Mouse (Mus musculus) limb, embryonic 11.5 days (tissue): Measurements from ENCODE around the gene Vmn1r181. TPM values are rescaled to one million over a fixed set of nuclear protein-coding genes. Genes with fewer than 3 reads are reported as not detected.
"Not testable (repeated sequence)": the region's sequence is repeated elsewhere in the genome, so short reads cannot be mapped to it uniquely, and the experiment has no call there.

Experiments used
- ATAC-seq: fragments of 200-750 bp; cut with Nextera tagmentation; 2 replicates; pipeline ENCODE4 v1.8.0; 2017; ENCODE audit warnings: low read depth; ENCODE audit not compliant: insufficient number of reproducible peaks, low FRiP score, low TSS enrichment
- DNase-seq: peaks from one replicate; pipeline ENCODE4 v3.0.0-alpha.2; 2015; ENCODE audit warnings: low spot score
- H3K27ac ChIP-seq: fragments of 300-500 bp; sonication (generic); replicated peaks from 2 replicates; pipeline ENCODE4 v1.5.1; 2014; ENCODE audit warnings: low read depth, mild to moderate bottlenecking, low read length
- H3K27me3 ChIP-seq: fragments of 300-500 bp; sonication (generic); 2 replicates; pipeline ENCODE4 v1.6.1; 2014; ENCODE audit warnings: mild to moderate bottlenecking, low read length, mixed read lengths; ENCODE audit not compliant: control insufficient read depth, insufficient read depth
- H3K36me3 ChIP-seq: fragments of 300-500 bp; sonication (generic); 2 replicates; pipeline ENCODE4 v1.6.1; 2014; ENCODE audit warnings: mild to moderate bottlenecking, low read length, moderate library complexity, mixed read lengths; ENCODE audit not compliant: control insufficient read depth, insufficient read depth
- H3K4me1 ChIP-seq: fragments of 300-500 bp; sonication (generic); 2 replicates; pipeline ENCODE4 v1.6.1; 2014; ENCODE audit warnings: low read length, mixed read lengths; ENCODE audit not compliant: control insufficient read depth, insufficient read depth
- H3K4me2 ChIP-seq: fragments of 300-500 bp; sonication (generic); 2 replicates; pipeline ENCODE4 v1.6.1; 2014; ENCODE audit warnings: low read depth, mild to moderate bottlenecking, moderate library complexity; ENCODE audit not compliant: severe bottlenecking
- H3K4me3 ChIP-seq: fragments of 300-500 bp; sonication (generic); 2 replicates; pipeline ENCODE4 v1.5.1; 2014; ENCODE audit warnings: low read depth, low read length
- H3K9ac ChIP-seq: fragments of 300-500 bp; sonication (generic); 2 replicates; pipeline ENCODE4 v1.6.1; 2014; ENCODE audit warnings: mild to moderate bottlenecking, low read length
- H3K9me3 ChIP-seq: fragments of 300-500 bp; sonication (generic); 2 replicates; pipeline ENCODE4 v1.6.1; 2016; ENCODE audit warnings: low read length; ENCODE audit not compliant: control insufficient read depth
- WGBS: fragments of 180-500 bp; shearing (Covaris S2); extraction: QIAGEN DNeasy Blood & Tissue Kit; methylation state at CpG from one replicate; pipeline ENCODE4 v1.1.7; 2014; 5-methylcytosine and 5-hydroxymethylcytosine counted together
- polyA plus RNA-seq: library from polyadenylated mRNA; unstranded; fragments of >200 nt; fragmentation: Nextera tagmentation; extraction: Ambion mirVana; gene quantifications from 2 replicates; pipeline ENCODE4 v1.2.1, GENCODE M21; 2014

Vmn1r181 gene
- not detected in 2 replicates for polyA plus RNA-seq

DNA sequence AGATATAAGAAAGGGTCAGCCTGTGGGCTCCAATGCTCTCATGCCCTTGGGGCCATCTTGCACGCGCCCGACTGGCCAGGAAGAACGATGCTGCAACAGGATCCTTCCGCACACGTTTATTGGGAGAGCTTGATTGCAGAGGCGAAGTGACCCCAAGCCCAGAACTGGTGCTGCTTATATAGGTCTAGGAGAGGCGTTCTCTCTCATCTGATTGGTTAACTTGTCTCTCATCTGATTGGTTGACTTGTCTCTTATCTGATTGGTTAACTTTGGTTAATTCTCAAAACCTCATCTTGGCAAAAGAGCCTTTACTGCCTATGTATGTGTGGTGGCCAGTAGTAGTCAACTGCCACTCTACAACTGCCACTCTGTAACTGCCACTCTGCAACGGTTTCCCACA, at the start of gene Vmn1r181:
TSS of gene Vmn1r181 (plus strand) at position 301 of the 400 bp plus-strand sequence.
- not testable (repeated sequence) for H3K9ac ChIP-seq, H3K27me3 ChIP-seq, H3K27ac ChIP-seq, H3K4me2 ChIP-seq, H3K36me3 ChIP-seq, H3K9me3 ChIP-seq, H3K4me1 ChIP-seq, DNase-seq, H3K4me3 ChIP-seq, ATAC-seq
- 84% methylated on average over 8 of the region's 9 CpGs for WGBS

GRCm38 (mm10) chr7:23926678-23927077, 47.7 kb upstream of the Vmn1r181 start, which contains the start of gene Vmn1r179:
Gene Vmn1r179, plus strand, starts transcription at chr7:23926978.
- WGBS = 67% methylated on average over 2 of the region's 2 CpGs
- no peak within 1 kb of the TSS for H3K27ac ChIP-seq

DNA sequence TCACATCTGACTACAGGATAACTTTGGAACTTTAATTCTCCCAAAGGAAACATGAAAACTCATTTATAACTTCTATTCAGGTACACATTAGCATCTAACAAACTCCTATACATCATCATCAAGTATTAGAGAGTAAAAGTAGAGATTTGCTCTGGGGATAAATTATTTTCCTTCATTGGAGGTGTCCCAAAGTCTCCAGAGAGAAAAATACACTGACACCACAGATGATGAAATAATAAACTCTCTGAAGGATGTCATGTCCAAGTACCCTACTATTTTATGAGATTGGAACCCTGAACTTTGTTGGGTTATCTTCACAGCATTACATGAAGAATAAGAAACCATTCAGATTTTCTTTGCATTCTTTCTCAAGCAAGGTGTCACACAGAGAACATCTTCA, 24.1 kb upstream of the Vmn1r181 start, which contains the start of gene Vmn1r180:
TSS of gene Vmn1r180 (plus strand) at position 301 of the 400 bp plus-strand sequence.
- ATAC-seq = no peak
- Histone ChIP-seq H3K27me3 (no peaks in the 10 kb centered on the region), H3K9ac (no peak within 1 kb of the TSS), H3K4me3 (no peak within 1 kb of the TSS), H3K4me1 (no peaks in the 10 kb centered on the region), H3K4me2 (no peak within 1 kb of the TSS), H3K27ac (no peak within 1 kb of the TSS), H3K9me3 (no peaks in the 10 kb centered on the region; the same call in 1 of the 2 replicates), H3K36me3 (no peaks in the 10 kb centered on the region)
- DNase-seq = no peak

More at GRCm38 (mm10) chr7:23926678-23927077, 47.7 kb upstream of the Vmn1r181 start, which contains the start of gene Vmn1r179:
- H3K4me2 ChIP-seq = no peak within 1 kb of the TSS
- H3K9ac ChIP-seq = no peak within 1 kb of the TSS
- no peaks in the 10 kb centered on the region for H3K36me3 ChIP-seq
- H3K9me3 ChIP-seq = peaks cover 9% of the 10 kb centered on the region; the same call in 1 of the 2 replicates
- DNase-seq = no peak
- ATAC-seq = no peak
- H3K4me1 ChIP-seq = no peaks in the 10 kb centered on the region
- H3K4me3 ChIP-seq = no peak within 1 kb of the TSS
- H3K27me3 ChIP-seq = no peaks in the 10 kb centered on the region

DNA sequence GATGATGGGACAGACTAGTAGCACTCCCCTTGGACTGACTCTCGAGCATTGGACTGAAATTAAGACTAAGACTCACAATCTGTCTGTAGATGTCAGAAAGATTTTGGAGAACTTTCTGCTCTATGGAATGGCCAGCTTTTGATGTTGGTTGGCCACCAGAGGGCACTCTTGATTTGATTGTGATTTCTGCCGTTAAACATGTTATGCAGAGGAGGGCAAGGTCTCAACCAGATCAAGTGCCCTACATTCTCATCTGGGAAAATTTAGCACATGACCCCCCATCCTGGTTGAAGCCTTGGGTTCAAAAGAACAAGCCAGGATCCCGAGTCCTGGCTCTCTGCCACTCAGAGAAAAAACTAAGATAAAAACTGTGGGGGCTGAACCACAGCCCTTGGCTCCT, 6.4 kb upstream of the Vmn1r181 start:
- not testable (repeated sequence) for DNase-seq, H3K27ac ChIP-seq, H3K27me3 ChIP-seq, H3K4me2 ChIP-seq, H3K36me3 ChIP-seq, H3K9ac ChIP-seq, H3K4me1 ChIP-seq, H3K4me3 ChIP-seq, ATAC-seq, H3K9me3 ChIP-seq
- 50% methylated on average over 3 of the region's 3 CpGs for WGBS

GRCm38 (mm10) chr7:24001391-24001790, 27.0 kb downstream of the Vmn1r181 start, which contains the start of gene V1rd19:
Gene V1rd19, plus strand, starts transcription at chr7:24001691.
- no peak for ATAC-seq
- Histone ChIP-seq H3K27me3 (no peaks in the 10 kb centered on the region), H3K9ac (no peak within 1 kb of the TSS), H3K4me2 (no peak within 1 kb of the TSS), H3K36me3 (no peaks in the 10 kb centered on the region), H3K4me1 (no peaks in the 10 kb centered on the region), H3K4me3 (no peak within 1 kb of the TSS), H3K27ac (no peak within 1 kb of the TSS), H3K9me3 (no peaks in the 10 kb centered on the region; the same call in 1 of the 2 replicates)
- no peak for DNase-seq
- 78% methylated on average over 2 of the region's 2 CpGs for WGBS

Other genes with a start within 250 kb of the Vmn1r181 start
- gene Vmn1r174, start 222.3 kb upstream of the Vmn1r181 start, polyA plus RNA-seq = not detected in 2 replicates
- not detected in 2 replicates for gene Vmn1r175, start 164.0 kb upstream of the Vmn1r181 start, polyA plus RNA-seq
- not detected in 2 replicates for gene Vmn1r176, start 137.2 kb upstream of the Vmn1r181 start, polyA plus RNA-seq
- gene Vmn1r177, start 108.2 kb upstream of the Vmn1r181 start, polyA plus RNA-seq = not detected in 2 replicates
- gene Vmn1r178, start 82.6 kb upstream of the Vmn1r181 start, polyA plus RNA-seq = not detected in 2 replicates
- not detected in 2 replicates for gene Vmn1r179, start 47.6 kb upstream of the Vmn1r181 start, polyA plus RNA-seq
- not detected in 2 replicates for gene Vmn1r180, start 24.0 kb upstream of the Vmn1r181 start, polyA plus RNA-seq
- not detected in 2 replicates for gene V1rd19, start 27.1 kb downstream of the Vmn1r181 start, polyA plus RNA-seq
- gene Vmn1r183, start 78.6 kb downstream of the Vmn1r181 start, polyA plus RNA-seq = not detected in 2 replicates
- gene Zfp180, start 107.3 kb downstream of the Vmn1r181 start, polyA plus RNA-seq = 30.7 and 30.9 TPM in 2 replicates
- 3.3 and 5.4 TPM in 2 replicates for gene Zfp112, start 137.7 kb downstream of the Vmn1r181 start, polyA plus RNA-seq
- 18.4 and 18.5 TPM in 2 replicates for gene Zfp235, start 159.6 kb downstream of the Vmn1r181 start, polyA plus RNA-seq
- gene Zfp114, start 200.4 kb downstream of the Vmn1r181 start, polyA plus RNA-seq = 5.3 and 5.9 TPM in 2 replicates
- 12.8 and 14.2 TPM in 2 replicates for gene Zfp111, start 236.8 kb downstream of the Vmn1r181 start, polyA plus RNA-seq